Mouse (Mus musculus): Measurements from ENCODE around the gene Clec4b2. TPM values are rescaled to one million over a fixed set of nuclear protein-coding genes. Genes with fewer than 3 reads are reported as not detected.
"Not testable (repeated sequence)": the region's sequence is repeated elsewhere in the genome, so short reads cannot be mapped to it uniquely, and the experiment has no call there.

Gene Clec4b2
- not detected in 2 replicates for total RNA-seq (2021)
- long read RNA-seq, result 0 reads

DNA sequence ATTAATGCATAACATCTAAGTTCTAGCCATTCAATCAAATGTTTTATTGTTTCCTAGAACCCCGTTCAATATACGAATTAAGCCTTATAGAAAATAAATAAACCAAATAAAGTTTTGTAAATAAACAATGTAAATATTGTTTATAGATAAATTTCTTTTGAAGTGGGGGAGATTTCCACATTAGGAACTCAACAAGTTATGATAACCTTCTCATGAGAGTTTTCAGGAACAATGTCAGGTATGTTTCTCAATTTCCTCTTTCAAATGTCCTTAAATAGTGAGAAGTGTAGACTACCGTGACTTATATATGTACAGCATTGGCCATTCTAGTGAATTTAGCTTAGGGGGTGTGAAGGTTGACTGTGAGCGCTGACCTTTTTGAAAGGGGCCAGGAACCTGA, at the start of gene Clec4b2:
Gene Clec4b2 (plus strand): TSS at position 301 of the 400 bp plus-strand sequence.
- no peak for DNase-seq

DNA sequence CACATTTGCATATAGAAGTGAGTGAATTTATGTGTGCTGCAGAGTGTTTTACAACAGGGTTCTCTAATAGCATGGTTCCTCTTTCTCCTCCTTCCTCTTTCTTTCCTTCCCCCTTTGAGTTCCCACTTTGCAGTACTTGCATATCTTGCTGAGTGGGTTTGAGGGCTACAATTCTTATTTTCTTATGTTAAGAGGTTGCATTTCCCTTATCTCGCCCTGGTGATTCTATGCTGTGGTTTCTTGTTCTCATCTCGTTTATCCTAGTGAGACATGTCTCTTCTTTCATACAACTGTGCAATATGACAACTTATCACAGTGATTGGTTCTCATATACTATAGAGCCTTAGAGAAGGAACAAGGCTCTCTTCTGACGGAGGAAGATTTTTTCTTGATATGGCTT, 49.5 kb upstream of the Clec4b2 start:
- DNase-seq, result no peak

DNA sequence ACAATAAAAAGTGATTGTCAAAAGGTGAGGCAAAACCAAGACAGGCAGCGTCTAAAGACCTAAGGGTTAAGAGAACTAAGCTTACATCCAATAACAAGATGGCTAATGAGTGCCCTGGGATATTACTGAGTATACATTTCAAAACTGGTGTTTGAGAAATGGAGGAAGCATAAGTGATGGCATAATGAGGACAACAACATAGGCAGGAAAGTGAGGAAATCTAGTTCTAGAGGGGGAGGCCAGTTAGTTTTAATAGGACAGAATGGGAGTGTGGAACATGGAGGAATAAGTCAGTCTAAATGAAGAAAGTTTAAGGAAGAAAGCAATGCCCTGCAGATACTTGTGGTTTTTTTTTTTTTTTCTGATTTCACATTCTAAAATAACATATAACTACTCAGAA, 45.5 kb upstream of the Clec4b2 start:
- no peak for DNase-seq

DNA sequence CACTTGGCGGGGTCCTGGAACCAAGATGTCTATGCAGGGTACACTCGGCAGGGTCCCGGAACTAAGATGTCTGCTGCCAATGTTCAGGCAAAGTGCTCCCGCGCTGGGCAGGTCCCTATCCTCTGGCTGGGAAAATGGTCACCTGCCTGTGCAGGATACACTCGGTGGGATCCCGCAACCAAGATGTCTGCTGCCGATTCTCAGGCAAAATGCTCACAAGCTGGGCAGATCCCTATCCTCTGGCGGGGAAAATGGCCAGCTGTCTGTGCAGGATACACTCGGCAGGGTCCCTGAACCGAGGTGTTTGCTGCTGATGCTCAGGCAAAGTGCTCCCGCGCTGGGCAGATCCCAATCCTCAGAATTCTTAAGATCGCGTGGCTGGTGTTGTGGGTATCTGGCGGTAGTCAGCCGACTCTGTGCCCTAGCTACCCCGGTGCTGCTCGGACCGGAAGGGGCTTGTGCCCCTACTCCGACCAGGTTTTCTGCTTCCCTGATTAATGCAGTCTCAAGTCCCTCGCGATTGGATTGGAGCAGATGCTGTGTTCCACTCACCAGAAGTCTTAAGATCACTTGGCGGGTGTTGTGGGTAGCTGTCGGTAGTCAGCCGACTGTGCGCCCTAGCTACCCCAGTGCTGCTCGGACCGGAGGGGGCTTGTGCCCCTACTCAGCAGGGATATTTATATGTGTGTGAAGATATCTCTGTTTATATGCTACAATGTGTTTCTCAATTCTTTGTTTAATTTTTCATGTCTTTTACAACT, 34.7 kb upstream of the Clec4b2 start:
- not testable (repeated sequence) for DNase-seq

DNA sequence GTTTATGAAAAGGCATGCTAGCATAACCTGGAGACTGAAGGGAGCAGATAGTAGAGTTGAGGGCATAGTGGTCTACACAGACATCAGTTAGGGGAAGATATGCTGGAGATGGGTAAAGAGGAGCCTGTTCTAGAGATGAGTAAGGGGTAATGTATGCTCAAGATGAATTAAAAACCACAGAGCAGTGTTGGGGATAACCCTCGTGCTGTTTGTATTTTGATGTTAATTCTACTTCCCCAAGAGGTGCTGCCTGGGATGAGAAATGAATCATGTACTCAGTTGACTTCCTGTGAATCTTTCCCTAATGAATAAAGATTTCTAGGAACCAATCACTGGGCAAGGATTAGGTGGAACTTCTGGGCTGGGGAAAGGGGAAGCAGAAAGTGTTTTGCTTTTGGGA, 2.6 kb upstream of the Clec4b2 start:
- DNase-seq, result no peak

DNA sequence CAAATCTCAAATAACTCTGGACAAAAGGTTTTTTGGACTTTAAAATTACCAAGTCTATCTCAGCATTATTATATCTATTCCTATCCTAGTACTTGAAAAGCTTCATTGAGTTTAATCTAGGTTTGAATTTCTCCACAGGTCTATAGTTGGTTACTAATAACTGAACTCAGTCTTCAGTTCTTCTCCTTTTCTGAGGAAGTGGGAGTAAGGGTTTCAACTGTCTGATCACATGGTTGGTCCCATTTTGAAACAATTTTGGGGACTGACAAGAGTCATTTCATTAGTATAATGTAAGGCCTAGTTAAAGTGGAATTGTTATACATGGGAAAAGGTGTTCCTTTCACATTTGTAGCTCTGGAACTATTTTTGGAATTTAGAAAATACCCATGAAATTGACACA, 1.7 kb upstream of the Clec4b2 start:
- DNase-seq, result no peak

DNA sequence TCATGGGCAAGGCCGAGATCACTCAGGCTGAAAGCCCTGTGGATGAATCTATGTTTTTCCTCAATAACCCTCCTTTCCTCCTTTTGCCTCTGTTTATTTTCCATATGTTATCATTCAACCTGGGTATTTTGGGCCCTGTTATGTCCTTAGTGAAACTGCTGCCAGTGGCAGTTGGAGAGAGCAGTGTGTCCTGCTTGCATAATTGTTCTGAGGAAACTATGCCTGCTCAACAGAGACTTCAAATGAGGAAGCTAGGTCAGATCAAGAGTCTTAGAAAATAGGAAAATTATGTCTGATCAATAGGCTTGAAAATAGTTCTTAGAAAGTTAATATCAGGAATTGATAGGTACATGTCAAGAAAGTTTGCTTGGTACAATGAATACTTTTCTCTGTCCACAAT, 2.9 kb downstream of the Clec4b2 start:
- DNase-seq, result no peak

DNA sequence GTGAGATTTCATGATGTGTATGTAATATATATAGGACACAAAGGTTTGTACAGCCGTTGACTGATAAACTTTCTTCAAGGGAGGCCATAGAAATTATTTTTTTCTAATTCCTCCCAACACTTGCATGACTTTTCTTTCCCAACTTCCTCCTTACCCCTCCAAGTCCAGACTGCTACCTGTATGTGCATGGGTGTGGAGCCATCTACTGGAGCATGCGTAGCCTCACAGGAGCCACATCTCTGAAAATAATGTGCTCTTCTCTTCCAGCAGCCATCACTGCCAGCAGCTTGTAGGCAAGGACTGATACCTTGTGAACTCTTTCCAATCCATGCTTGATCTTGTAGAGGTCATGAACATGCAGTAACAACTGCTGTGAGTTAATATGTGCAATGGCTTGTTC, 12.2 kb downstream of the Clec4b2 start:
- DNase-seq, result not testable (repeated sequence)

DNA sequence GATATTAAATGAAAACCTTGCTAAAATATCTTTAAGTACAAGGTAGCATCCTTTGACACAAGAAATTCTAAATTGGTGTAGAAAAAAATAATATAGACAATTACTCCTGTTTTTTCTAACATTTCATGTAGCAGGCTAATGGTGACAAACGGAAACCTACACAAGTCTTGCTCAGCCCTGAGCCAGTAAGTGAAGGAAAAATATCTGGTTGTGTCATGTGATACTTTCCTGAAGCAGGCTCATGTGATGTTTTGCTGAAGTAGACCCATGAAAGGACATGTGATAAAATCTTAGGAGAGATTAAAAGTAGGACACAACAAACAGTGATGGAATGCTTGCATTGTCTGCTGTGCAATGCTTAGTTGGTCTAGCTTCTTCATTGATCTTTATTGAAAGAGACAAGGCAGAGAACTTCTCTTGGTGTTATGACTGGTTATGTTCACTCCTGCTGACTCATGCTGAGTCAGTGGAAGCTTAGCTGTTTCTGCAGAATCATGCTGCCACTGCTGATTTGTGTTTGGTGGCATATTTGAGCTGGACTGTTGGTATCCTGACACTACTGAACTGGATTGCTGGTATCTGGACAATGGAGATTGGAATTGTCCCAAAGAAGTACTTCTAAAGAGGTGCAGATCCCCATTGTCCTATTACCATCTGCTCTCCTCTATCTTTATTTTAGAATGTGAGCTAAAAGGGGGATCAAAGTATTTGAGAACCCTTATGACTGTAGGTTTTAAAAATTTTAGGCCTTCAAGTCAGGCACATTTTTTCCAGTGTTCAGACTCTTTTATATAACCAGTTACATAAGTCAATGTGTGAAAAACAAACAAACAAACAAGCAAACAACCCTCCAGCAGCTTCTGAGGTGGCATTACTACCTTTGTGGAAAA, 34.7 kb downstream of the Clec4b2 start:
- DNase-seq, result no peak

DNA sequence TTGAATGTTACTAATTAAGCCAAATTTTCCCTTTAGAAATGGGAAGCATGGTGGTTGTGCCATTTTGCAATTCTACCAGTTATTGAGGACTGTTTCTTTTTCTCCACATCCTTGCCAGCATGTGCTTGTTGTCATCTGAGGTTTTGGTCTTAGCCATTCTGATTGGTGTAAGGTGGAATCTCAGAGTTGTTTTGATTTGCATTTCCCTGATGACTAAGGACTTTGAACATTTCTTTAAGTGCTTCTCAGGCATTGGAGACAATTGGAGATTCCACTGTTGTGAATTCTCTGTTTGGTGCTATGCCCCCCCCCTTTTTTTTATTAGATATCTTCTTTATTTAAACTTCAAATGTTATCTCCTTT, 35.4 kb downstream of the Clec4b2 start:
- not testable (repeated sequence) for DNase-seq

DNA sequence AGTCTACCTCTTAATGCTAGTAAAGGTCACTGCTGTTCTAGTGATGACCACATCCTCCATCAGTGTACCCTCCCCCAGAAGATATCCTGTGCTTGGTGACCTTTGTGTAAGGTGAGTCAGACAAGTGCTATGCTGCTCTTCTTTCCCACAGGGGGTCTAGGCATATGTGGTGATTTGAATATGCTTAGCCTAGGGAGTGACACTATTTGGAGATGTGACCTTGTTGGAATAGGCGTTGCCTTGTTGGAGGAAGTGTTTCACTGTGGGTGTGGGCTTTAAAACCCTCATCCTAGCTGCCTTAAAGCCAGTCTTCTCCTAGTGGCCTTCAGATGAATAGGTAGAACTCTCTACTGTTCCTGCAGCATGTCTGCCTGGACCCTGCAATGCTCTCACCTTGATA, 39.0 kb downstream of the Clec4b2 start:
- DNase-seq, result no peak

DNA sequence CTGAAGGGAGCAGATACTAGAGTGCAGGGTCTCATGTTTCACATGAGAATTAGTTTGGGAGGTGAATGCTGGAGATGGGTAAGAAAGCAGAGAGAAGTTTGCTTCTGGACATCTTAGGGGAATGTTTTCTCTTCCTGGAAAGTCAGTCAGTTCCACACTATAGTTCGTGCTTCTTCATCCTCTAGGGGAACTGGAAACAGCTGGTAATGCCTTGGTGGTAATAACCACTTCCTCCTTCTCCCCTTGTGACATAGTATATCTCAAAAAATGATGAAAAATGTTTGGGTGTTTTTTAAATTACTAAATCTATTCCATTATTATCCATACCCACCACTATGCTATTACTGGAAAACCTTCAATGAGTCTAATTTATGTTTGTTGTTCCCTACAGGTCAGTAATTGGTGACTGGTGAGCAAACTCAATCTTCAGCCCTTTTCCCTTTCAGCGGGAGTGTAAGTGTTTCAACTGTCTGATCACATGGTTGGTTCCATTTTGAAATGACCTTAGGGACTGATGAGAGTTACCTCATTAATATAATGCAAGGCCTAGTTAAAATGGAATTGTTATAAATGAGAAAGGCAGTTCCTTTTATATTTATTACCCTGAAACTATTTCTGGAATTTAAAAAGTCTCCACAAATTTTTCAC, 55.0 kb downstream of the Clec4b2 start:
- no peak for DNase-seq

DNA sequence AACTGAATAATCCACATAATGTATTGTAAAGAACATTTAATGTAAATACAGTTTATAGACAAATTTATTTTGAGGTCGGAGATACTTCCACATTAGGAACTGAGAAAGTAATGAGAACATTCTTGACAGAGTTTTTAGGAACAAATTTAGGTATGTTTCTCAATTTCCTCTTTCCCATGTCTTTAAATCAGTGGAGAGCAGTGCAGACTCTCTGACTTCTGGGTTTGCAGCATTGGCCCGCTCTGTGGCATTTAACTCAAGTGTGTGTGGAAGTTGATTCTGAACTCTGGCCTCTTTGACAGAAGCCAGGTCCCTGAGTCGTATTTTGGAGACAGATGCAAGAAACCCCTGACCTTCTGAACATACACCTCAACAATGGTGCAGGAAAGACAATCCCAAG, 57.0 kb downstream of the Clec4b2 start, which contains the start of gene Clec4n:
Gene Clec4n (plus strand): TSS at position 200 of the 400 bp plus-strand sequence.
- DNase-seq, result no peak

DNA sequence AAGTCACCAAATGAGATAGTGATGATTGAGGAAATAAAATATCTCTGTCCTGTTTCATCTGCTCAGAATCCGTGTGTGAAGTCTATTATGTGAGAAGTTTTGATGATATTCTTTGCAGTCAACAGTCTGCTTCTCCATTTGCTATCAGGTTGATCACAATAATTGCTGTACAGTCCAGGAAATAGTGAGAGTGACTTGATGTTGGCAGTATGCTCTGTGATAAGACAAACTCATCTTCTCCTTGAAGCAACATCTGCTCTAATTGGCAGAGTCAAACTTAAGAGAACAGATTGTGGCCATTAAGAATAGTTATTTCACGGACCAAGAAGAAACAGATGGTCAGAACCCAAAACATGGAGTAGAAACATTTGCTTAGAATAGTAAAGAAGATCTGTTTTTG, 58.5 kb downstream of the Clec4b2 start:
- DNase-seq, result no peak

DNA sequence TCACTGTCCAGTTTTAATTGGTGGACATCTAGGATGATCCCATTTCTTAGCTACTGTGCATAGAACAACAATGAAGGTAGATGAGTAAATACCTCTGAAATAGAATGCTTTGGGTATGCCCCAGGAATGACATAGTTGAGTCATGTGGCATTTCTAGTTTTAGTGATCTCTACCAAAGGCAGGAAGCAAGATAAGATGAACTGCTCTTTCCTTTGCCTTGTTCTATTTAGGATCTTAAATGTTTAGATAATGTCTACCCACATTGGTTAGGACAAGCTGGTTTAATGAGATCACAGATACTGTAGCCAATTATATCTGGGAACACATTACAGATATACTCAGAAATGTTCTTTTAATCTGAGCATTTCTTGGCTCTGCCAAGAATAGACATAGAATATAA, 64.9 kb downstream of the Clec4b2 start:
- DNase-seq, result no peak

DNA sequence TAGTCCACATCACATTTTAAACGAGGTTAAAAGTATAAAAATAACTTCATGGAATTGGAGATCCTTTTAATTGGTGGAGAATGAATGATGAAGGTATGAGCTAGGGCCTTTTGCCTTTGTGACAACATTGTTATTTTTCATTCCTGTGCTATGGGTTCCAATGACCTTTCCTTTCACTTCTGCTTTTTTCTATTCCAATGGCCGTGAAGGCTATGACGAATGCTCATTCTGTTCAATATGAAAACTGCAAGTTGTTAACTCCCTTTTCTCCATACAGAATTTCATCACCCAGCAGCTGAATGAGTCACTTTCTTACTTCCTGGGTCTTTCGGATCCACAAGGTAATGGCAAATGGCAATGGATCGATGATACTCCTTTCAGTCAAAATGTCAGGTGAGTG, 71.5 kb downstream of the Clec4b2 start:
- no peak for DNase-seq

DNA sequence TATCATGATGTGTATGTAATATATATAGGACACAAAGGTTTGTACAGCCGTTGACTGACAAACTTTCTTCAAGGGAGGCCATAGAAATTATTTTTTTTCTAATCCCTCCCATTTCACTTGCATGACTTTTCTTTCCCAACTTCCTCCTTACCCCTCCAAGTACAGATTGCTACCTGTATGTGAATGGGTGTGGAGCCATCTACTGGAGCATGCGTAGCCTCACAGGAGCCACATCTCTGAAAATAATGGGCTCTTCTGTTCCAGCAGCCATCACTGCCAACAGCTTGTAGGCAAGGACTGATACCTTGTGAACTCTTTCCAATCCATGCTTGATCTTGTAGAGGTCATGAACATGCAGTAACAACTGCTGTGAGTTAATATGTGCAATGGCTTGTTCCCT, 76.2 kb downstream of the Clec4b2 start:
- not testable (repeated sequence) for DNase-seq

DNA sequence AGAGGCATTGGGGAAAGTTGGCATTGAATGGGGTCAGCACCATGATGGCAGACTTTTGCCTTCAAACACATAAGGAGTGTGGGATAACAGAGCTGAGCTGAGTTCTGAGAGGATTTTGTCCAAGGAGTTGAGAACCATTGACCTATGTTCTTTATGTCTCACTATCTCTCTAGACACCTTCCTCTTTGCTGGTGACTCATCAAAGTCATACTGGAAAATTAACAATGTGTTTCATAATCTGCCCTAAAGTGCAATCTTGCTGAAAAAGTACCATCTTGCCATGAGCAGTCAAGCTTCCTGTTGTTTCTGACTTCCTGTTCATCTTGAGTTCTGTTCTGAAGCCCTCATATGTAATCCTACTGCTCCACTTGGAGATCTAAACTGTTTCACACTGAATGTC, 80.0 kb downstream of the Clec4b2 start:
- no peak for DNase-seq

Other genes starting within 250 kb of the Clec4b2 start
- 2.5 and 4.0 TPM in 2 replicates for gene Clec4a3, start 220.4 kb upstream of the Clec4b2 start, total RNA-seq (2021)
- not detected in 2 replicates for gene Clec4a4, start 182.5 kb upstream of the Clec4b2 start, total RNA-seq (2021)
- 0.52 TPM in 1 of 2 replicates, not detected in the other for gene Clec4b1, start 122.9 kb upstream of the Clec4b2 start, total RNA-seq (2021)
- 2.2 and 2.4 TPM in 2 replicates for gene Clec4a2, start 66.5 kb upstream of the Clec4b2 start, total RNA-seq (2021)
- gene Clec4n, start 57.0 kb downstream of the Clec4b2 start, total RNA-seq (2021), result 1.3 and 1.5 TPM in 2 replicates
- gene Clec4d, start 89.2 kb downstream of the Clec4b2 start, total RNA-seq (2021), result 0.36 TPM in 1 of 2 replicates, not detected in the other
- not detected in 2 replicates for gene Clec4e, start 117.0 kb downstream of the Clec4b2 start, total RNA-seq (2021)
- gene Vmn2r19, start 135.4 kb downstream of the Clec4b2 start, total RNA-seq (2021), result not detected in 2 replicates
- not detected in 2 replicates for gene Vmn2r20, start 245.2 kb downstream of the Clec4b2 start, total RNA-seq (2021)

All from adrenal gland, postnatal 25 days (tissue).